Mouse (Mus musculus): ENCODE measurements at regions not wholly inside any gene's neighbourhood (a gene's known extent, or its start where the extent isn't known, plus 50 kb on each side); places are given as distances from the start of the nearest gene placed in this dataset.

DNA sequence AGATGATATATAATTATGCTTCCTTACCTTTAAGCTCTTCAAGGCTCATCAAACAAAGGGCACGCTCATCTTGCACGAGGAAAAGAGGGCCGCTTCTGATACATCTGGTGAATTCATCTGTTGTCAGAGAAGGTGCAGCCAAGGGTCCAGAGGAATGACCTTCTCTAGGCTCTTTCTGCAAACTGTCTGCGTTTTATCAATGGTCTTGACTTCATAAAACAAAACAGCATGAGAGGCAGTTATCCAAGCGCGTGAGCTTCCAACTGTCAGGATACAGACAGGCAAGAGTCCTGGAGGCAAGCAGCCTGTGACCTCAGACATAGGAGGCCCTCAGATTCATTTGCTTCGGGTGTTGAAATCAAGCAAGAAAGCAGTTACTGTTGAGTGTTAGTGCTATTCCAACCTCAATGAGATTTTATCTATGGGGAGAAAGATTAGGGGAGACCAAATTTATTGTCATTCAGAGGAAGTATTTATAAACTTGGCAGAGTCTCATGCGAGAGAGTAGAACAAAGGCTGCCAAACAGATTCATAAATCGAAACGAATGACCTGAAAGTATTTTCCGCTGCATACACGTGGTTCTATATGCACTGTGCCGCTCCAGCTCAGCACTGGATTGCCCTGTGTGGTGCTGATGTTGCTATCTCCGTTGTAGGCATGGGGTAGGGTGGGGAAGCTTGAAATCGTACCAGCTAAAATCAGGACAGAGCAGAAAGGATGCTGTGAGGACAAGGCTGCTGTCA lies 107.2 kb upstream of the Vangl1 start:
- peak in 1 of 2 experiments; percentile 6 for DNase-seq

DNA sequence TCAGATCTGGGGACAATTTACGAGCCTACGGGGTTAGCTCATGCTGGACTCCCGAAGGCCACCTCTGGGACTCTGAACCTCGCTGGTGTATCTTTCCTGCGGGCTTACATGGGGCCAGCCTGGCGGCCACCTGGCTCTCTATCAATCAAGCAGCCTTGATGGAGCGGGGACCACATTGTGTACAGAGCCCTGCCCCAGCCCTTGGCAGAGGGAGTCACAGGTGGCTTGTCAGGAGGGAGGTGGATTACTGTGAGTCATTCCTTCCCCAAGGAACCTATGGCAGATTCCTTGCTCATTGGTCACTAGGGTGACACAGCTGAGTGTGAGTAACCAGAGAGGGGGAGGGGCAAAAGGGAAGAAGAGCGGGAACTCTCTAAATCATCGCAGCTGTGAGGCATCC lies 105.8 kb upstream of the Vangl1 start:
- no peak for DNase-seq

DNA sequence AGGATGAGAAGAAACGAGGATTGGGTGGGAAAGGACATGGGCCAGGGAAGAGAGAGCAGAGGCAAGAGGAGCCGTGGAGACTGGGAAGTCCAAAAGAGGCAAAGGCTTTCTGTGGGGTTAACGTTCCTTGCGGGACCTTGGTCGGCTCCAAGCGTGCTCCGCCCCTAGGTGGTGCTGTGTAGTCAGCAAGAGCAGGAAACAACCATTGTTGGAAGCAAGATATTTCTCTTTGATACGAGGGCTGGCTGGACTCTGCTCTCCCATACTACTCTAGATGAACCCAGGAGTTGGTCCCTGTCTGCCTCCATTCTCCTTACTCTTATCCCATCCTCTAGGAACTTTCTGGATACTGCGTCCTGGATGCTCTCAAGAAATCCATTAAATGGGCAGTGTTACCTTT lies 105.3 kb upstream of the Vangl1 start:
- peak; percentile 76 to 91 for DNase-seq

DNA sequence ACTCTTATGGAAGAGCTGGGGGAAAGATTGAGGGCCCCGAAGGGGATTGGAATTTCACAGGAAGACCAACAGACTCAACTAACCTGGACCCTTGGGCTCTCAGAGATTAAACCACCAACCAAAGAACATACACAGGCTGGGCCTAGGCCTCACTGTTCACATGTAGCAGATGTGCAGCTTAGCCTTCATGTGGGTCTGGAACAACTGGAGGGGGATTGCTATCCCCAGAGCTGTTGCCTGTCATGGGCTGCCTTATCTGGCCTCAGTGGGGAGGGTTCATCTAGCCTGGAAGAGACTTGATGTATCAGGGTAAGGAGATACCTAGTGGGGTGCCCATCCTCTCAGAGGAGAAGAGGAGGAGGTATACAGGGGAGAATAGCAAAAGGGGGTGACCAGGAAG lies 103.2 kb upstream of the Vangl1 start:
- no peak for DNase-seq

DNA sequence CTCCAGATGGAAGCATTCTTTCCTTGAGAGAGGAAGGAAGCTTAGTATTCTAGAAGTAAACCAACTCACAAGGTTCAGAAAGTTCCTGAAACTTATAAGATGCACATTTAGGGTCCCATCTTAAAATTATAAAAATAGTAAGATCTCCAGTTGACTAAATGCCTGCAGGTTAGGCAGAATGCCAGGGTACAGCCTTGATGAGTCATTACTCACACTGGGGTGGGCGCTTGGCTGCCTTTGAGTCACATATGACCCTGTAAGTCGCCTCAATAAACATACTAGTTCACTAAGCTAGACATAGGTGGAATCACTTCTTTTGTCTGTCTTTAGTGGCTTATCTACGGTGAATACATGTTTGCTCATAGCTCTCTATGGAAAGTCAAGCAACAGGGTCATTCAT lies 87.9 kb upstream of the Vangl1 start:
- no peak for DNase-seq

DNA sequence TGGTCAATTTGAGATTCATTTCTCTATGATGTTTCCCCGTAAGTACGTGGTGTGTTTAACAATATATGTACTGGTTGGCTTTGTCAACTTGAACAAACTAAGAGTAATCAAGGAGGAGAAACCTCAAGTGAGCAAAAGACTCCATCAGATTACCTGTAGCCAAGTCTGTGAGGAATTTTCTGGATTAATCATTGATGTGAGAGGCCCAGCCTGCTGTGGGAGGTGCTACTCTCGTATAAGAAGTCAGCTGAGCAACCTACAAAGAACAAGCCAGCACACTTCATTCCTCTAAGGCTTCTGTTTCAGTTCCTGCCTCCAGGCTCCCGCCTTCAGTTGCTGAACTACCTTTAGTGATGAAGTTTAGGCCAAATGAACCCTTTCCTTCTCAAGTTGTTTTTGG lies 77.5 kb upstream of the Vangl1 start:
- DNase-seq: peak; percentile 14 to 26

DNA sequence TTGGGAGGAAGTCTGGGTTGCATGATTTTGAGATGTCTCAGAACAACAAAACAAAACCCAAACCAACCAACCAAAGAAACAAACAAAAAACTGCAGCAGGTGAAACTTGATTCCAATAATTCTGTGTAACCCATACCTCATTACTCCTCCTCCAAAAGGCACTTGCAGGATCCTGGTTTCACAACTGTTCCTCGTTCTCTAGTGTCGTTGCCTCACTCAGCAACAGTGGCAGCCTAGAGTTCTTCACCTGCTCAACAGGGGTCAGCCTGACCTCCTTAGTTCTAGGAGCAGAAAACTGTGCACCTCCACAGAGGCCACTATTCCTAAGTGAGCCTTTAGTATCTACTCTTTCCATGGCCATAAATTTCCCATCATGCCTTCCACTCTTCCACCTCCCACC lies 72.3 kb upstream of the Vangl1 start:
- no peak for DNase-seq

DNA sequence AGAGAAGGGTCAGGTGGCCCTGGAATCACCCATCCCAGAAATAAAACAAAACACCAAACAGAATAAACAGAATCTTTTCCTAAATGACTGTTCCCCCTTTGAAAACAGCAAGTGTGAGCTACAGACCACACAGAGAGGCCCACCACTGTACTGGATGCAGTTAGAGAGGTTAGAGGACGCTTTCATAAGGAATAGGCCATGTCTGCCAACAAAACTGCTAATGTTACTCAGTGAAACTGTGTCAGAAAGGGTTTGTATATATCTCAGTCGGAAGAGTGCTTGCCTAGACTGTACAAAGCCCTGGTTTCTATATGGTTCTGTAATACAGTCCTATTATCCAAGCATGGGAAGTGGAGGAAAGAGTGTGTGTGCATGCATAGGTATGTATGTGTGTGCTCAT lies 71.8 kb upstream of the Vangl1 start:
- DNase-seq: no peak

DNA sequence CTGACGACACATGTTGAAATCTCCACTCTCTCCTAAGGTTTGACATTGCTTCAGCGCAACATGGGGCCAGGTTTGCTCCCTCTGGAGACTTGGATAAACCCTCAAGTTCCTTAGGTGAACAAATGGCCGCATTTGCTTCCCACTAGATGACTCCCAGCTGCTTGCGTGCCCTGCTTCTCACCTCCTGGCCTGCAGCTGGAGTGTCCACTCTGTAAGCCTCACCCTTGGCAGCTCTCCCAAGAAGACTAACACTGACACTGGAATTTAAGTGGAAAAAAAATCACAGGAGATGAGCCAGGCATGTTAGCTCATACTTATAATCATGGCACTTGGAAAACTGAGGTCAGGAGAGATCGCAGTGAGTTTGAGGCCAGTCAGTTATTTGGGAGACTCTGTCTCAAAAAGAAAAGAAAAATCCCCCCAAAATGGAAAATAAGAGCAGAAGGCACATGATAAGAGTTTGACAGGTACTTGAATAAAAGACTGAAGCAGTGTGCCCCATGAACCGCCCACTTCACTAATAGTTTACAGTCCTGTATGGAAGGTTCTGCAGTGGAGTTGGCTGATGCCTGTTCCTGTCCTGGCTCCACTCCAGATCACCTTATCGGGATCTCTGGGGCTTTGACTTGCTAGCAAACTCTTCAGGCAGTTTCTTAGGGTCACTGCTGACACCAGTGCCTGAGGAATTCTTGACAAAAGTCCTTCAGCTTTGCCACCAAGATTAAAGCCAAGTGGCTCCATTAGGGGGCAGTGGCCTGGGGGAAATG lies 70.9 kb upstream of the Vangl1 start:
- peak; percentile 30 to 37 for DNase-seq

DNA sequence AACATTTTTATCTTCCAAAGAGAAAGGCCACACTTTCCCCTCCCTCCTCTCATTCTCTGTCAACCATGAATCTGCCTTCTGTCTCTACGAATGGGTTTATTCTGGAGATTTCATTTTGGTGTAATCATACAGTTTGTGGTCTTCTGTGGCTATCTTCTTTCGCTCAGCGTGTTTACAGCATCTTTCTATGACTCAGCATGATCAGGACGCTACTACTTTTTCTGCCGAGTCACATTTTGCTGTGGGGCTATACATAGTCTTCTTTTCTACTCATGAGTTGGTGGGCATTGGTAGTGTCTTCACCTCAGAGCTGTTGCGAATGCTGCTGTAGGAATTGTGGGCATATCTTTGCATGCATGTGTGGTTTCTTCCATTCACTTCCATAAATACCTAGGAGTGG lies 66.3 kb upstream of the Vangl1 start:
- no peak for DNase-seq

DNA sequence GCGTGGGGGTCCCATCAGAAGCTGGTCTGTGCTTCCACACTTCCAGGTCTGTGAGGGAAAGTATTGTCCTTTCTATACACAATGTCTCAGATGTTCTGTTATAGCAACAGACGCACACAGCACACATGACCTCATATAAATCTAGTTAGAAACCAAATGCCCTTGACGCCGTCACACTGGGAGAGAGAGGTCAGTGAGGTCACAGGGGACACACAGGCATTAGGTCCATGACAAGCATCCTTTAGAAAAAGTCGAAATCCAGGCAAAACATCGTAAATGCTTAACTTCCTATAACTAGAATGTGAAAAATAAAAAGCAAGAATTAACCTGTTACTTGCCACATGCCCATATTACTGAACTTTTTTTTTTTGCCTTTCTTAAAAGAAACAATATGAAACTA lies 65.8 kb upstream of the Vangl1 start:
- no peak for DNase-seq

DNA sequence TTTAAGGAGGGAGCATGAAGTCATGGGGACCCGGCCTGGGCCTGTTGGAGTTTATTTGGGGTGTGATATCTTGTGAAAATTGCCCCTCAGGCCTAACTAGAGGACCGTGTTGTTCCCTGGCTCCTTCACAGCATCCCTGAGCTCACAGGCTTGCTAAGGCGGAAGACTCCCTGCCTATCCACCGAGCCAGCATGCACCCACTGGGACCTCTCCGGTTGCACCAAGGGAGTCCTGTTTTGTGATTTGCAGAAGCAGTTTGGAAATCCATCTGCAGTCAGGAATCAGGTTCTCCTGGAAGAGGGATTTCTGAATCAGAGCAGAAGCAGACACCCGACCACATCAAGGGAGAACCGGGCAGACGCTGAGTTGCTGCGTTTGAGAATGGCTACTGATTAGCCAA lies 61.6 kb upstream of the Vangl1 start:
- no peak for DNase-seq

DNA sequence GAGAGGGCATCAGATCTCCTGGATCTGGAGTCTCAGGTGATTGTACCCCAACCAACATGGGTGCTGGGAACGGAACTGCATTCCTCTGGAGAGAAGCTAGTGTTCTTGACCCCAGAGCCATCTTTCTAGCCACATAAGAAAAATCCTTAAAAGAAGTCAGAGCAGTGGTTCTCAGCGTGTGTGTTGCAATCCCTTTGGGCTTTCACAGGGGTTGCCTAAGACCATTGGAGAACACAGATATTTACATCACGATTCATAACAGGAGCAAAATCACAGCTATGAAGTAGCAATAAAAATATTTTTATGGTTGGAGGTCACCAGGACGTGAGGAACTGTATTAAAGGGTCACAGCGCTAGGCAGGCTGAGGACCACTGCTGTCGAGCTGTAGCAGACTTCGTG lies 60.7 kb upstream of the Vangl1 start:
- no peak for DNase-seq

DNA sequence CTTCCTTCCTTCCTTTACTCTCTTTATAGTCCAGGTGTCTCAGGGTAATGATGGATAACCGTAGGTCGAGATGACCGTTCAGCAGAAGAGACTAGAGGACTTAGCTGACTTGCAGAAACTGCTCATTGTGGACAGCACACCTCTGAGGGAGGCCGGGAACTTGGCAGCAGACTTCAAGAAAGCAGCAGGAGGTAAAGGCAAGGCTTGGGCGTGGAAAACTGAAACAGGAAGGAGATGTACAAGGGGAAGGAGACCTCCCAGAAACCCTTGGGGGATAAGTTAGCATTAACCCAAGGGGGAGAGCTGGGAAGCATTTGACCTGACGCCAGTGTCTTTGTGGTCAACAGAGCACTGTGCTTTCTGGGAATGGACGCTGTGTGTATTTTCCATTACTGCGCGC lies 58.8 kb upstream of the Vangl1 start:
- DNase-seq: peak in 1 of 2 experiments; percentile 10

DNA sequence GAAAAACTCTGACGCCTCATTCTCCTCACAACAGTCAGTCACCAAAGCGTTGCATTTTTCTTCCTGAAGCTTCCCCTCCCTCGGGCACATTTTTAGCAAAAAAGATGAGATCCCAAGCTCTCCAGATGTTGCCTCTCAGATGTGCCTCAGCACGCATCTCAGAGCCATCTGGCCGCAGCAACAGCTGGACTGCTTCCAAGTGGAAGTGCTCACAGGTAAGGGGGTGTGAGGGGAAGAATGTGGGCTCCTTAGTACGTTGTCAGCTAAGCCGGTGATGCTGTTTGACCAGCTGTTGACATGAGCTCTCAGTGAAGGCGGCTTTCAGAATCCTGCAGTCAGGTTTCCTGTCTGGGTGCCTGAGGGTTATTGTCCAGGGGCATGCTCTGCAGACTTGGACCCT lies 58.2 kb upstream of the Vangl1 start:
- DNase-seq: no peak

DNA sequence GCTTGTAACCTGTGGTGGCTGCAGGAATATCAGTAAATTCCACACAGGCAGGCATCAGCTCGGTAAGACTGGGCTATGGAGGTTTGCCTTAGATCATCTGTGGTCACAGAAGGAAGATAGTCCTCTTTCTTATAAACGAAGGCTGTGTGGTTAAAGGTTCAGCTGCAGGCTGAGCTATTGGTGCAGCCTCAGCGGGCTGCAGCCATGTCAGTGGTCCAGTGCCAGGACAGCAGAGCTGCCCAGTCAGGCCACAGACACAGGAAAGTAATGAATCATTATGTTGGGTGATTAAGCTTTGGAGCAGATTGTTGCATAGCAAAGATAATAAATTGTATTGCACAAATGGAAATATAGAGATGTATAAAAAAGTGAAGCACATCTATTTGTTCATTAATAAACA lies 57.0 kb upstream of the Vangl1 start:
- no peak for DNase-seq
